ENCODE assay signal across 17 mouse cellular contexts in the genomic region with DNA sequence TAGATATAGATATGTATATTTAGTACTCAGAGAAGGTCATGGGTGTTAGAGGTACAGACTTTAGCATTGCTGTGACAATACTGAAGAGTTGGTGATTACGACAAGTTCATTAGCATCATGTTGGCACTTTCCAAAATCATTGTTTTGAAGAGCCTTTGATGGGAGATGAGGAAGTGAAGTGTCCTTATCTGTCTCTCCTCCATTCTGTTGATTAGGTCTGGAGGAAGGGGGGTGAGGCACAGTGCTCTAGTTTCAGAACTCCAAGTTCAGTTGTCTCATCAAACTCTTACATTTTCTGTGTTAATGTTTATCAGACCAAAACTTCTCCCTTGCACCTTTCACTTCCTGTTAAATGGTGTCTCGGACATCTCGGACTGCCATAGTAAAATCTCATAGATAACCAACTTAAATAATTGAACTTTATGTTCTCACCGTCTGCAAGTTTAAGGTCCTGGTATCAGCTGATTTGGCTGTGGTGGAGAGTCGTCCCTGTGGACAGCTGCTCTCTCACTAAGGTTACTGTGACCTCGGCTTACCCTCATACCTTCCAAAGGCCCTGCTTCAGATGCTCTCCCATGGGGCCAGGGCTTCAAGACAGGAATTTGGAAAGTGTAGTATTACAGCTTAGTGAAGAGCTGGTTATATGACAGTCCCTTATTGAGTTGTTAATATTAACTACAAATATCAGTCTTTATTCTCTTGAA.
"Had no signal": no experiment of that assay in that cellular context is flagged by ENCODE, and none has a peak within 500 bp of the region (broad histone marks: within the 10 kb centered on the region; RNA-seq: fewer than 3 reads in every experiment).

No protein-coding gene starts in this region.

- H3K9ac ChIP-seq: lung, embryonic 14.5 days; midbrain, embryonic 12.5 days; neural tube, embryonic 13.5 days; neural tube, embryonic 15.5 days had no signal

- H3K4me1 ChIP-seq: midbrain, embryonic 10.5 days; midbrain, embryonic 12.5 days; neural tube, embryonic 13.5 days; neural tube, embryonic 15.5 days had no signal

- ATAC-seq: midbrain, embryonic 16.5 days had no signal

- H3K4me2 ChIP-seq: lung, embryonic 14.5 days; midbrain, embryonic 12.5 days; neural tube, embryonic 13.5 days; neural tube, embryonic 15.5 days had no signal

- H3K27ac ChIP-seq: midbrain, embryonic 10.5 days; midbrain, embryonic 12.5 days; neural tube, embryonic 13.5 days; neural tube, embryonic 15.5 days had no signal

- H3K9me3 ChIP-seq: midbrain, embryonic 10.5 days; midbrain, embryonic 12.5 days; neural tube, embryonic 13.5 days; neural tube, embryonic 15.5 days had no signal

- H3K36me3 ChIP-seq: midbrain, embryonic 12.5 days; neural tube, embryonic 15.5 days had no signal

- DNase-seq: lung, adult 18-20 months; lung, embryonic 14.5 days; lung, postnatal 10 days; lung, postnatal 4 days; retina, postnatal 1 day; right cerebral cortex, adult 18-20 months; right cerebral cortex, postnatal 25 days; spleen, adult 18-20 months; thymus, adult 18-20 months; thymus, postnatal 14 days; thymus, postnatal 36 days had no signal

- H3K4me3 ChIP-seq: midbrain, embryonic 10.5 days; midbrain, embryonic 12.5 days; myocyte; neural tube, embryonic 13.5 days; neural tube, embryonic 15.5 days had no signal

- H3K27me3 ChIP-seq: midbrain, embryonic 12.5 days; neural tube, embryonic 13.5 days; neural tube, embryonic 15.5 days had no signal
